Mouse (Mus musculus) neural tube, embryonic 13.5 days (tissue): Measurements from ENCODE around the gene Bend3. TPM values are rescaled to one million over a fixed set of nuclear protein-coding genes. Genes with fewer than 3 reads are reported as not detected.
A peak's percentile ranks its signal among the peaks of the same experiment; 100 is the strongest.

Source experiments
- ATAC-seq: fragments of 200-750 bp; cut with Nextera tagmentation; 2 replicates; pipeline ENCODE4 v1.8.0; 2017; ENCODE audit warnings: low read depth, mild to moderate bottlenecking, moderate TSS enrichment, moderate library complexity
- H3K27ac ChIP-seq: fragments of 300-500 bp; sonication (generic); replicated peaks from 2 replicates; pipeline ENCODE4 v1.5.1; 2015; ENCODE audit warnings: moderate library complexity, mild to moderate bottlenecking, inconsistent platforms
- H3K27me3 ChIP-seq: fragments of 300-500 bp; sonication (generic); 2 replicates; pipeline ENCODE4 v1.6.1; 2015; ENCODE audit warnings: mild to moderate bottlenecking, inconsistent platforms
- H3K36me3 ChIP-seq: fragments of 300-500 bp; sonication (generic); 2 replicates; pipeline ENCODE4 v1.6.1; 2015; ENCODE audit warnings: mild to moderate bottlenecking, inconsistent platforms
- H3K4me1 ChIP-seq: fragments of 300-500 bp; sonication (generic); replicated peaks from 2 replicates; pipeline ENCODE4 v1.6.1; 2015; ENCODE audit warnings: inconsistent platforms
- H3K4me2 ChIP-seq: fragments of 300-500 bp; sonication (generic); 2 replicates; pipeline ENCODE4 v1.6.1; 2015; ENCODE audit warnings: inconsistent platforms, mild to moderate bottlenecking, moderate library complexity
- H3K4me3 ChIP-seq: fragments of 300-500 bp; sonication (generic); 2 replicates; pipeline ENCODE4 v1.5.1; 2015; ENCODE audit warnings: mild to moderate bottlenecking, inconsistent platforms
- H3K9ac ChIP-seq: fragments of 300-500 bp; sonication (generic); 2 replicates; pipeline ENCODE4 v1.6.1; 2015; ENCODE audit warnings: moderate library complexity, mild to moderate bottlenecking, inconsistent platforms
- H3K9me3 ChIP-seq: fragments of 300-500 bp; sonication (generic); 2 replicates; pipeline ENCODE4 v1.6.1; 2016; ENCODE audit warnings: inconsistent platforms
- WGBS: fragments of 180-500 bp; shearing (Covaris S2); methylation state at CpG from one replicate; pipeline ENCODE4 v1.1.7; 2015; 5-methylcytosine and 5-hydroxymethylcytosine counted together
- polyA plus RNA-seq: library from polyadenylated mRNA; unstranded; fragments of >200 nt; fragmentation: Nextera tagmentation; extraction: Ambion mirVana; gene quantifications from 2 replicates; pipeline ENCODE4 v1.2.1, GENCODE M21; 2015

Bend3 gene
- 3.0 and 3.5 TPM in 2 replicates for polyA plus RNA-seq

DNA sequence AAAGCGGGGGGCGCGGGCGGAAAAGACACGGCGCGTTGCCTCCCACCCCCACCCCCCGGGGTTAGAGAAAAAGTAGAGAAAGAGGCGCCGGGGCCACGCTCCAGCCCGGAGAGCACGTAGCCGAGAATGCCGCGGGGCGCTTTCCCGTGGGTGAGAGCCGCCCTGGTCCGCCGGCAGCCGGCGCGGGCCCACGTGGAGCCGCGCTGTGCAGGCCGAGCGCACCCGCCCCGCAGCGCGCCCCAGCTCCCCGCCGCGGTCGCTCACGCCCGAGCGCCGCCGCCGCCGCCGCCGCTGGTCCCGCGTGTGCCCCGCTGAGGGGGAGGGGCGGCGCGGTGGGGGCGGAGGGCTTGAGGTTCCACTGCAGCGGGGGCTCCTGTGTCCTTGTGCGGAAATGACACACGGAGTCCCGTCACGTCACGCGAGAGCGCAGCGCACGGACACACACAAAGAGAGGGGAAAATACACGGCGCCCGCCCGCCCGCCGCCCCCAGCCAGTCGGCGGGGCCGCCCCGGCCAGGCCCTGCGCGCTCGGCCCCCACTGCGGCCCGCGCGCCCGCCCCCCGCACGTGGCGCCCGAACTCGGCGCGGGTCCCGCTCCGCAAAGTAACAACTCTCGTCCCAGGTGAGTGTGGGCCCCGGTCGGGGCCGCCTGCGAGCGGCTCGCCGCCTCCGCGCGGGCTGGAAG, at the start of gene Bend3:
Bend3 (plus strand) TSS at position 81 of the 685 bp plus-strand sequence.
- H3K27ac ChIP-seq: peak within 1 kb of the TSS; percentile 98
- peaks cover 56% of the 10 kb centered on the region for H3K4me1 ChIP-seq

DNA sequence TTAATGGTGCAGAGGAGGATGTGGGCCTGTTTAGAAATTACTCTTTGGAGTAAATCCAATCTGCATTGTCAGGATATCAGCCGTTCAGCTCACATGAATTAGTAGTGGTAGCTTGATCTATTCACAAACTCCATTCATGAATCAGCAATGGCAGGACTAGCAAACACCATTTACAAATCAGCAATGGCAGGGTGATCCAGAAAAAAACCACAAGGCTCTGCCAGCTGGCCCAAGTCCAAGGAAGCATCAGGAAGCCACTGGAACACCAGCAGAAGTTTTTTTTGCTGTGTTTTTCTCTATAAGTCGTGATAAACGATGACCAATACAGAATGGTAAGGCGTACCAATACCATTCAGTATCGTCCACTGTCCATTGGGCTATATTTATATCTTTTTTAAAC, 48.0 kb upstream of the Bend3 start:
- Histone ChIP-seq H3K4me2 (no peak overlapping the region), H3K36me3 (no peaks in the 10 kb centered on the region), H3K27ac (no peak overlapping the region), H3K4me3 (no peak overlapping the region), H3K27me3 (no peaks in the 10 kb centered on the region), H3K9me3 (no peaks in the 10 kb centered on the region), H3K9ac (no peak overlapping the region), H3K4me1 (no peaks in the 10 kb centered on the region)
- no peak for ATAC-seq
- 87% methylated on average over 5 of the region's 5 CpGs for WGBS

More for the DNA sequence above, at the start of gene Bend3:
- ATAC-seq: peak; percentile 79
- H3K4me2 ChIP-seq: peak within 1 kb of the TSS; percentile 97
- H3K9me3 ChIP-seq: no peaks in the 10 kb centered on the region
- under 1% methylated on average over 86 of the region's 101 CpGs for WGBS
- H3K36me3 ChIP-seq: no peaks in the 10 kb centered on the region
- H3K27me3 ChIP-seq: no peaks in the 10 kb centered on the region
- peak within 1 kb of the TSS; percentile 96 for H3K9ac ChIP-seq
- peak within 1 kb of the TSS; percentile 80 for H3K4me3 ChIP-seq

DNA sequence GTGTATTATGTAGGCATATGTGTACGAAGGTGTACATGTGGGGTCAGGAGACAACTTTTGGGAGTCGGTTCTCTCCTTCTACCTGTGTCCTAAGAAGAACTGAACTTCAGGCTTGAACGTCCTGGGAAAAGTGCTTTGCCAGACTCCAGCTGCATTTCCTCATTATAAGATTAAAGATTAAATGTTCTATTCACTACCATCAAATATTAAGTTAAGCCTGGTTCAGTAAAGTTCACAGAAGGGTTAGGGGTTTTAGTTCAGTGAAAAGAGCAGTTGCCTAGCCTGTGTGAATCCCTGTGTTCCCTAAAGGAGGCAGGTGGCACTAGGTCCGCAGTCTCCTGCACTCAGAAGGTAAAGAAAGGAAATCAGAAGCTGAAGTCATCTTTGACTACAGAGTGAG, 44.3 kb upstream of the Bend3 start:
- Histone ChIP-seq H3K4me1 (peaks cover 12% of the 10 kb centered on the region), H3K4me2 (no peak overlapping the region)
- 96% methylated on average over 4 of the region's 4 CpGs for WGBS

GRCm38 (mm10) chr10:43435757-43436156, 42.9 kb upstream of the Bend3 start:
- H3K9me3 ChIP-seq: no peaks in the 10 kb centered on the region
- H3K4me1 ChIP-seq: peaks cover 27% of the 10 kb centered on the region
- H3K36me3 ChIP-seq: no peaks in the 10 kb centered on the region
- no peak overlapping the region for H3K4me2 ChIP-seq
- no peak overlapping the region for H3K9ac ChIP-seq
- ATAC-seq: no peak
- WGBS: 96% methylated on average over 3 of the region's 3 CpGs
- no peak overlapping the region for H3K4me3 ChIP-seq
- no peak overlapping the region for H3K27ac ChIP-seq
- no peaks in the 10 kb centered on the region for H3K27me3 ChIP-seq

More for the DNA sequence above, 44.3 kb upstream of the Bend3 start:
- Histone ChIP-seq H3K9me3 (no peaks in the 10 kb centered on the region), H3K36me3 (no peaks in the 10 kb centered on the region), H3K9ac (no peak overlapping the region), H3K27ac (no peak overlapping the region), H3K4me3 (no peak overlapping the region), H3K27me3 (no peaks in the 10 kb centered on the region)
- no peak for ATAC-seq

GRCm38 (mm10) chr10:43439492-43439941, 39.1 kb upstream of the Bend3 start:
- no peaks in the 10 kb centered on the region for H3K9me3 ChIP-seq
- peaks cover 36% of the 10 kb centered on the region for H3K4me1 ChIP-seq
- no peaks in the 10 kb centered on the region for H3K27me3 ChIP-seq
- 4% methylated on average over 7 of the region's 7 CpGs for WGBS
- H3K4me2 ChIP-seq: 0 out of 2 replicates have a peak overlapping the region, but pooled peaks have one; percentile 0
- peak overlapping the region; percentile 64 for H3K27ac ChIP-seq
- peak; percentile 59 for ATAC-seq
- no peaks in the 10 kb centered on the region for H3K36me3 ChIP-seq
- no peak overlapping the region for H3K9ac ChIP-seq
- H3K4me3 ChIP-seq: no peak overlapping the region

DNA sequence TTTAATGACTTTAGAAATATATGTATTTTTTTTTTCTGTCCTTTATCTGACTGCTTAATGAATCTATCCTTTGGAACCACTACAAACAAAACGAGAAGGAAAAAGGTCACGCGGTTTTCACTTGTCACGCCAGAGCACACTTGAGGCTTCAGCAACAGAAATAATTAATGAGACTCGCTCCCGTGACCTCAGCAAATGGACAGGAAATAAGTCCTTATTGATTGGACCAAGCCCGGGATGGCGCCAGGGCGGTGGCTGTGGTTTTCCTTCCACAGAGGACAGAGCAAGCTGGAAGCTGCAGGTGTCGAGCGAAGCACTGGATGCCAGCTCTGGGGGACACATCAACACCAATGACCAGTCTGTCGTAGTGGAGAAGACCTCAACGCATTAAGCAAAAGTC, 38.6 kb upstream of the Bend3 start:
- peaks cover 36% of the 10 kb centered on the region for H3K4me1 ChIP-seq
- no peaks in the 10 kb centered on the region for H3K27me3 ChIP-seq
- H3K9ac ChIP-seq: no peak overlapping the region
- no peaks in the 10 kb centered on the region for H3K9me3 ChIP-seq
- no peak overlapping the region for H3K4me3 ChIP-seq
- WGBS: 20% methylated on average over 13 of the region's 13 CpGs
- H3K36me3 ChIP-seq: no peaks in the 10 kb centered on the region
- peak overlapping the region; percentile 64 for H3K27ac ChIP-seq
- no peak for ATAC-seq
- H3K4me2 ChIP-seq: no peak overlapping the region; the same call in 1 of the 2 replicates

GRCm38 (mm10) chr10:43440981-43441740, 37.5 kb upstream of the Bend3 start:
- H3K9ac ChIP-seq: no peak overlapping the region
- WGBS: 48% methylated on average over 15 of the region's 15 CpGs
- no peak overlapping the region for H3K27ac ChIP-seq

GRCm38 (mm10) chr10:43448656-43449055, 30.0 kb upstream of the Bend3 start:
- no peaks in the 10 kb centered on the region for H3K36me3 ChIP-seq
- no peaks in the 10 kb centered on the region; the same call in 1 of the 2 replicates for H3K9me3 ChIP-seq
- H3K4me2 ChIP-seq: no peak overlapping the region
- no peaks in the 10 kb centered on the region for H3K27me3 ChIP-seq
- H3K4me1 ChIP-seq: peaks cover 14% of the 10 kb centered on the region; the same call in 1 of the 2 replicates
- no peak overlapping the region for H3K9ac ChIP-seq
- 91% methylated on average over 3 of the region's 3 CpGs for WGBS
- no peak overlapping the region for H3K27ac ChIP-seq
- no peak overlapping the region for H3K4me3 ChIP-seq
- ATAC-seq: no peak

More at GRCm38 (mm10) chr10:43440981-43441740, 37.5 kb upstream of the Bend3 start:
- Histone ChIP-seq H3K4me2 (no peak overlapping the region), H3K27me3 (no peaks in the 10 kb centered on the region), H3K4me1 (peaks cover 36% of the 10 kb centered on the region), H3K9me3 (no peaks in the 10 kb centered on the region), H3K36me3 (no peaks in the 10 kb centered on the region), H3K4me3 (no peak overlapping the region)
- ATAC-seq: no peak

DNA sequence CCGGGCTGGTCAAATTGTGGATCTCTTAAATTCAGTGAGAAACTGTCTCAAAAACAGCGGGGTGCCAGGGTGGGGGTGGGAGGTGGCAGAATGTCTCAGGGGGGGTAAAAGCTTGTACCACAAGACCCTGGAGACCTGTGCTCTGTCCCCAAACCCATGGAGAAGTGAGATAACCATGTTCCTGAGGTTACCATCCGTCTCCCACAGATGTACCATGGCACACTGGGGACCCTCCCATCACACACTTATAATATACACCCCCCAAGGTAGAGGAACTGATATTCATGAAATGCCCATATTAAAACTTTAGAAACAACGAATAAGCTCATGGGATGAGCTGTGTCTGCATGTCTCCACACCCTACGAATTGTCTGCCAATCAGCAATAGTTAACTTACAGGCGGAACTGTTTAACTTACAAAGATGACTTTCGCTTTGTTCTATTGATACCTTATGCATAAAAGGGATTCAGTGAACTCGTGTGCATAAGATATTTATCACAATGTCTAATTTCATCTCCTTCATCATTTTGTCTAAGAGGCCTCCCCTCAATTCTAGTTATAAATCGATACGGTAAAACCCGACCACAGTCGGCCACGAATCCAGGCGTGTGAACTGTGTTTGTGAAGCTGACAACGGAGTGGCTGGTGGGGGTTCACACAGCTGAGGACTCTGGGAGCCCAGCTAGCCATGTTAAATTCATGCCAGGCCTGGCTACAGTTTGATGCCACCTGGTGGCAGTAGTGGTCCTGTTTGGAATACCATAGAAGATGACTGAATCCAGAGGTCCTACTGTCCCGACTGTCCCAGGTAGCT, 26.6 kb upstream of the Bend3 start:
- Histone ChIP-seq H3K36me3 (no peaks in the 10 kb centered on the region), H3K9ac (peak overlapping the region; percentile 58), H3K4me1 (peaks cover 14% of the 10 kb centered on the region; the same call in 1 of the 2 replicates), H3K4me2 (peak overlapping the region; percentile 52), H3K9me3 (no peaks in the 10 kb centered on the region; the same call in 1 of the 2 replicates), H3K27ac (no peak overlapping the region), H3K27me3 (no peaks in the 10 kb centered on the region), H3K4me3 (peak overlapping the region; percentile 20)
- WGBS: 22% methylated on average over 16 of the region's 16 CpGs
- ATAC-seq: peak; percentile 95

- Histone ChIP-seq H3K4me3 (peak overlapping the region; percentile 20), H3K36me3 (no peaks in the 10 kb centered on the region), H3K27ac (no peak overlapping the region), H3K4me2 (peak overlapping the region; percentile 52), H3K4me1 (peaks cover 14% of the 10 kb centered on the region; the same call in 1 of the 2 replicates), H3K9me3 (peaks cover 4% of the 10 kb centered on the region), H3K9ac (peak overlapping the region; percentile 58), H3K27me3 (no peaks in the 10 kb centered on the region)
- WGBS: 18% methylated on average over 5 of the region's 5 CpGs
- no peak for ATAC-seq
These were observed 26.0 kb upstream of the Bend3 start for GRCm38 (mm10) chr10:43452663-43452996.

- 78% methylated on average over 1 of the region's 1 CpGs for WGBS
- no peak for ATAC-seq
These were observed 24.4 kb upstream of the Bend3 start for GRCm38 (mm10) chr10:43454219-43454618.

More at GRCm38 (mm10) chr10:43454219-43454618, 24.4 kb upstream of the Bend3 start:
- Histone ChIP-seq H3K27ac (no peak overlapping the region), H3K4me3 (no peak overlapping the region), H3K4me2 (no peak overlapping the region), H3K4me1 (peaks cover 14% of the 10 kb centered on the region; the same call in 1 of the 2 replicates), H3K27me3 (no peaks in the 10 kb centered on the region), H3K9me3 (peaks cover 4% of the 10 kb centered on the region; the same call in 1 of the 2 replicates), H3K36me3 (no peaks in the 10 kb centered on the region), H3K9ac (no peak overlapping the region)
